Mouse (Mus musculus): ENCODE data around the gene Wnt7b.

Wnt7b gene

GRCm38 (mm10) chr15:85601202-85601601 lies 18.9 kb upstream of the Wnt7b start:
- DNase-seq (ENCODE audit: low spot score in 2 of 2), result no peak

- no peak for DNase-seq (ENCODE audit: low spot score in 2 of 2)
These were observed 18.4 kb upstream of the Wnt7b start for GRCm38 (mm10) chr15:85600696-85601094.

- DNase-seq (ENCODE audit: low spot score in 2 of 2), result peak; percentile 78 to 85
These were observed 17.8 kb upstream of the Wnt7b start for GRCm38 (mm10) chr15:85599887-85600695.

DNA sequence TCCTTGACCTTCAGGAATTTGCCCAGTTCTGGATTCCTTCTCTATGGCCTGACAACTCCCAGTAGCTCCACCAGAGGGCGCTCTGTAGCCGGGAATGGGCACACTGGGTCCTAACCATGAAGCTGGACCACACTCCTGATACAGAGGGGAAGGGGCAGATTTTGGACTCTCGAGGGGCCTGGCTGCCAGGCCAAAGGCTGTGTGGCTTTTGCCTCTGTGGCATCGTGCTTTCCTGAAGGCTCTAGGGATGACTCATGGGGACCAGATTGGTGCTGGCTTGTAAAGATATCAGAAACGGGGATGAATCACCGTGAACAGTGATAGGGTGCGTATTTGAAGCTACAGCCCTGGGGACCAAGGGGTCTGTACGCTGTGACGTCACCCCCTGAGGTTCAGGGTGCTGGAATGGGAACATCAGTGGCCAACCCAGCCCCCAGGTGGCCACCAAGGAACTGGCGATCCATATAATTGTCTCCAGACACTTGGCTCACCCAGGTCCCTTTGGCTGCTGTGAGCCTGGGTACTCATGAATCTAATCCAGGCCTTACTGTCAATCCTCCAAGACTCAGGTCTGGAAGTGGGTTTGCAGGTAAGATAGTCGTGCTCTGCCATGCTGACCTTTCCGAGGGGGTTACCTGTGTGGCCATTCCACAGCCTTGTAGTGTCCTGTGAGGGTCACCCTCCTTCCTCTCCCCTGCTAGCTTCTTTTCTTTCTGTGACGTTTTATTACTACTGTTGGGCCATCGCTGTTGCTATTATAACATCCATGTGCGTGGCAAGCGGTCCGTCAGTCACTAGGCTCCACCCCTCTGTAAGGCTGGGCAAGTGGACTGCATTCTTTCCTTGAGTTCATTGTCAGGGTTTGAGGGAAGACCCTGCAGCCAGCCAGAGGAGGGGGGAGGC lies 17.0 kb upstream of the Wnt7b start:
- DNase-seq (ENCODE audit: low spot score in 2 of 2), result peak; percentile 76 to 83

DNA sequence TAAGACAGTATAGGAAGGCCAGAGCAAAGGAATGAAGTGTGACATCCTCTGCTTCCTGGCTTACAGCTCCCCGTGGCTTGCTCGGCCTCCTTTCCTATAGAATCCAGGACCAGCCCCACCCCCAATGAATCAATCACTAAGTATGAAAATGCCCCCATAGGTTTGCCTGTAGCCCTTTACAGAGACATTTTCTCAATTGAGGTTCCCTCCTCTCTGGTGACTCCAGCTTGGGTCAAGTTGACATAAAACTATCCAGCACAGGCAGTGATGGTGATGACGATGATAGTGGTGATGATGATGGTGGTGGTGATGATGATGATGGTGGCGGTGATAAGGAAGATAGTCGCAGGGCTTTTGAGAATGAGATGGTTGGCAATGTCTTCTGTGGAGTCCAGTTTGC lies 16.2 kb upstream of the Wnt7b start:
- no peak for DNase-seq (ENCODE audit: low spot score in 2 of 2)

DNA sequence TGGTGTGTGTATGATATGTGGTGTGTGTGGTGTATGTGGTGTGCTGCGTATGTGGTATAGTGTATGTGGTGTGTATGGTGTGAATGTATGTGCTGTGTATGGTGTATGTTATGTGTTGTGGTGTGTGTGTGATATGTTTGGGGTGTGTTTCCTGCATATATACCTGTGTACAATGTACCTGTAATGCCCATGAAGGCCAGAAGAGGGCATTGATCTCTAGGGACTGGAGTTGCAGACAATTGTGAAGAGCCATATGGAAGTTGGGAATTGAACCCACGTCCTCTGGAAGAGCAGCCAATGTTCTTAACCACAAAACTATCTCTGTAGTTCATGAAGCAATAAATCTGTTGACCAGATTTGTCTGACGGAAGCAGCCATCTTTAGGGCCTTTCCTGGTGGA lies 15.1 kb upstream of the Wnt7b start:
- DNase-seq (ENCODE audit: low spot score in 2 of 2), result no peak

DNA sequence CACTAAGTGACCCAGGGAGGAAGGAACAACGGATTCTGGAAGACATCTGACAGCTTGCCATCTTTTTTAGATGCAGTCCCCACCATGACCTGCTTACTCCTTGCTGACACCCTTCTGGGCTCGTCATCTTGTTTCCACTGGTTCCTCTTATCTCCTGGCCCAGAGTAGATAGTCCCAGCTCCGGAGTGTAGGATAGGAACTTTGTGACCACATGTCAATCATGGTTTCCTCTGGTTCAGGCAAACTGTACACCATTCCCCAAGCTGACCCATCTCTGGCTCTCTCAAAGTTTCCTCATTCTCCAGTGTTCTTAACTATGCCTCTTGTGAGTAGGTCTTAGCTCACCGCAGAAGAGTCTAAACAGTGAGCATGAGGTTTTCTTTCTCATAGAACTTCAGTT lies 10.4 kb upstream of the Wnt7b start:
- DNase-seq (ENCODE audit: low spot score in 2 of 2), result no peak

DNA sequence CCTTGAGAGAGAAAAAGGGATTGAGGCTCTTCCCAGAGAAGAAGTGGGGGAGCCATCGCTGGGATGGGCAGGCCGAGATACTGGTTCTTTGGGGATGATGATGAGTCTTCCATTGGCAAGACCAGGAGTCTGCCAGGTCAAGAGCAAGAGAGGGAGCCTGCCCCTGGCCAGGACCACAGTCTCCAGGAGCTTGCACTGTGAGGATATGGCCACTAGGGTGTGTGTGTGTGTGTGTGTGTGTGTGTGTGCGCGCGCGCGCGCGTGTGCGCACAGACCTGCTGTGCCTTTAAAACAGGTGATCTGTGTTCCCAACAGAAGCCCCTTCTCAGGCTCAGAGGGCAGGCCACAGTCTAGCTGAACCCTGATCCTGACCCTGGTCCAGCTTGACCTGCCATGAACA lies 8.6 kb upstream of the Wnt7b start:
- no peak for DNase-seq (ENCODE audit: low spot score in 2 of 2)

GRCm38 (mm10) chr15:85583504-85583903 lies 1.2 kb upstream of the Wnt7b start:
- peak; percentile 77 to 84 for DNase-seq (ENCODE audit: low spot score in 2 of 2)

GRCm38 (mm10) chr15:85583024-85583423 lies 751 bp upstream of the Wnt7b start:
- peak; percentile 91 to 92 for DNase-seq (ENCODE audit: low spot score in 2 of 2)

DNA sequence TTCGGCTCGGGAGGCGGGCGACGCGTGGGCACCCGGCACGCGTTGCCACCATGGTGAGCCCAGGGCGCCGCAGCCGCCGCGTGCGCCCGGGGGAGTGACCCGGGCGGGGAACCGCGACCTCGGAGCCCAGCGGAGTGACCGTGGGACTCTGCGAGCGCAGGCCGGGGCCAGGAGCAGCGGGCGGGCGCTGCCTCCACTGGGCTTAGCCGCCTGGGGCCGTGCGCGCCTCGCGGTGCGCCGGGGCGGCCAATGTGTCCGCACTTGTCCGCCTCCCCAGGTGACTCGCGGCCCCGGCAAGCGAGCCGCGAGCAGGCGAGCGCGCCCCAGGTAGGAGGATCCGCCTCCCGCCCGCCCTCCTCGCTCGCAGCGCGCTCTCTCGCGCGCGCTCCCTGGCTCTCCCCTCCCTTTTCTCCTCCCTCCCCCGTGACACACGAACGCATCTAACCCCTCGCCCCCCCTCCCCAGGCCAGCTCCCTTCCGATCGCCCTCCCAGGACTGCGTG lies 659 bp downstream of the Wnt7b start:
- DNase-seq (ENCODE audit: low spot score in 2 of 2), result no peak

GRCm38 (mm10) chr15:85580934-85581562 lies 1.2 kb downstream of the Wnt7b start:
- DNase-seq (ENCODE audit: low spot score in 2 of 2), result no peak

GRCm38 (mm10) chr15:85580483-85580882 lies 1.8 kb downstream of the Wnt7b start:
- no peak for DNase-seq (ENCODE audit: low spot score in 2 of 2)

DNA sequence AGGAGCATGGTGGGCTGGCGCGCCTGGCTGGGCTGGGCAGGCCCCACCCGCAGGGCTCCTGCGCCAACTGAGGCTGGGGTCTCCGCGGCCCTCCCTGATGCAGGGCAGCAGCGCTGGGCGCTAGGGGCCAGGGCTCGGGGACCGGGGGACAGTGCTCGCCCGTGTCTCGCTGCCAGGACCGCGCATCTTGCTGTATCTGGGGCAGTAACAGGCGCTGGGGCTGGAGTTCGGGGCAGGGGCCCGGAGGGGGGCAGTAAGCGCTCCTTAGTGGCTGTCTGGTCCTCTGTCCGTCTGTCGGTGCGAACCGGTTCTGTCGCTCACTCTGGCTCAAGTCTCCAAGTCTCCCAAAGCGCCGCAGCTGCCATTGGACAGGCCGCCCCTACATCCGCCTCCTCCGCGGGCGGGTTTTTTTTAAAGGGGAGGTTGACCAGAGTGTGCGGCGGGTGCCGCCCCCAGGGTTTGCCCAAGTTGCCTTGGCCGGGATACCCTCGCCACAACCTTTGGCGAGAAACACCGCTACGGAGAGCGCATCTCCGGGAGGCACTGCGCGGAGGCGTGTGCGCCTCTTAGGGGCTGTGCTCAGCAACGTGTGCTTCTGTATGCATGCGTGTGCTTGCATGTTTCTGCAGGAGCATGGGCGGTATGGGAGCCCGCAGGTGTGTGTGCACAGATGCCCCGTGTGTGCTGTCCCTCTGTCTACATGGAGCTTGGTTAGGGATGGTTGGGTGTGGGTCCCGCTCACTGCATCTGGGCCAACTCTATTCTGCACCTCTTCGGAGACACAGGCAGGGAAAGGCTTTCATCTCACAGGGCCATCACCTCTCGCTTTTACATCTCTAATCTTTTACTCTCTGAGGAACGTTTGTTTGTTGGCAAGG lies 4.5 kb downstream of the Wnt7b start:
- DNase-seq (ENCODE audit: low spot score in 2 of 2), result peak; percentile 67

- peak in 1 of 2 experiments; percentile 63 for DNase-seq (ENCODE audit: low spot score in 2 of 2)
These were observed 5.5 kb downstream of the Wnt7b start for GRCm38 (mm10) chr15:85576511-85577440.

- peak in 1 of 2 experiments; percentile 58 for DNase-seq (ENCODE audit: low spot score in 2 of 2)
These were observed 6.2 kb downstream of the Wnt7b start for GRCm38 (mm10) chr15:85576110-85576509.

DNA sequence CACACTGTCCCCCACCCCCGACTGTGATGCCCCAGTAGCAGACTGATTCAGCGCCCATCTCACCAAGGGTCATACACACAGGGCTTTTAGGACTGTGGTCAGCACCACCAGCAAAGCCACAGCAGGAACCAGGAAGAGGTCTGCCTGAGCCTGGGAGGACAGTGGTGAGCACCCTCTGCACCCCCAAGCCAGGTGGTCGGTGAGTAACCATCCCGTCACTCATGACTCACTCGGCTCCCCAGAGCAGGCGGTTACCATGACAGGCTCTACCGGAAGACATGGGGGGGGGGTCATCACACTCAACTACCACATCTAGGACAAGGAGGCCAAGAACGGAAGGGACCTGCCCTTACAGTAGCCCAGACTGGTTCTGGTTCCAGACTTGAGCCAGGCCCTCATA lies 7.7 kb downstream of the Wnt7b start:
- no peak for DNase-seq (ENCODE audit: low spot score in 2 of 2)

DNA sequence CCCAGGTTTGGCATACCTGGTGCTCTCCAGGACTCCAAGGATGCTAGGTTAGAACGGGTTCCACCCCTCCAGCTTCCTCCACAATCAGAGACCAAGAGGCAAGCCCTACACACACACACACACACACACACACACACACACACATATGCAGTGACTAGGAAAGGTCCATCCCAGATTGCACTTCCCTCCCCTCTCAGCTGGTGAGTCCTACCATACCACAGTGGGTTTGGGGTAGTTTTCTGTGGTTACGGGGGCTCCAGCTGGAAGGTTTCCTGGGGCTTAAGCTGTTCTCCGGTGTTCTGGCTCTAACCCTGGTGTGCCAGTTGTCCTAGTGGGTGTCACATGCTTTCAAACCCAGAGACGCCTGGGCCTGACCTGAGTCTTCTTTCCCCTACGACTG lies 8.2 kb downstream of the Wnt7b start:
- DNase-seq (ENCODE audit: low spot score in 2 of 2), result no peak

DNA sequence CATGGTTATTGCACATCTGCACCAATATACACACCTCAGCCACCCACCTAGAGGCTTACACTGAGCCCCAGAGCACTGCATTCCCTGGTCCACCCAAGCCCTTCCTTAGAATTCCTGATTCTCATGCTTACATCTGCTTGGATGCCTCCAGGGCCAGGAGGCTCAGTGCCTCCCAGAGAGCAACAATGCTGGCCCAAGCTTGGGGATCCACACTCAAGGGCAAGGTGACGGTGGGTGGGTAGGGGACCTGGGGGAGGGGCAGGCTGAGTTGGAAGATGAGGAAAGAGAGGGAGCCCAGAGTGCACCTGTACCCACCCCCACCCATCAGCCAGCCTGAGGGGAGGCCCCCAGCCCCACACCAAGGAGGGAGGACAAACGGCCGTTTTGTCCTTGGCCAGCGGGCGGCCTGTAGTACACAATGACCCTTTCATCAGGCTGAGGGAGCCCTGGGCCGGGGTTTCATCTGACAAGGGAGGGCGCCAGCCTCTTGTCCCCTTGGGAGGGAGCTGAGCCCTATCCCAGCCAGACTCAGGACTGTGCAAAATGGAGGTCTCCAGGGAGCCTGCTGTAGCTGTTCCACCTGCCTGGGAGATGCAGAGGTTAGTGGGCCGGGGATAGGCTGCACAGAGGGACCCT lies 9.5 kb downstream of the Wnt7b start:
- peak; percentile 62 to 64 for DNase-seq (ENCODE audit: low spot score in 2 of 2)

Measured in right cerebral cortex, postnatal 10 days (tissue).